Mouse (Mus musculus) E14TG2a.4 (cell line): ENCODE results near the gene Mvp.

Experiments used
- CTCF ChIP-seq: conservative IDR thresholded peaks from 2 replicates; pipeline ENCODE4 v1.5.1; 2014; ENCODE audit warnings: low read length
- POU5F1 ChIP-seq: IDR thresholded peaks from 2 replicates; pipeline ENCODE4 v1.6.1; 2014; ENCODE audit warnings: low read length, borderline replicate concordance

- TF ChIP-seq CTCF (no peak), POU5F1 (no peak)
Observed at GRCm38 (mm10) chr7:126988816-126989215, 25.6 kb downstream of the Mvp start.
